Mouse (Mus musculus): ENCODE measurements around the gene Zfyve16. TPM values are rescaled to one million over a fixed set of nuclear protein-coding genes. Genes with fewer than 3 reads are reported as not detected.

Gene Zfyve16
- total RNA-seq, 2 experiments from 2014 or later: 11.4 to 12.4 TPM

DNA sequence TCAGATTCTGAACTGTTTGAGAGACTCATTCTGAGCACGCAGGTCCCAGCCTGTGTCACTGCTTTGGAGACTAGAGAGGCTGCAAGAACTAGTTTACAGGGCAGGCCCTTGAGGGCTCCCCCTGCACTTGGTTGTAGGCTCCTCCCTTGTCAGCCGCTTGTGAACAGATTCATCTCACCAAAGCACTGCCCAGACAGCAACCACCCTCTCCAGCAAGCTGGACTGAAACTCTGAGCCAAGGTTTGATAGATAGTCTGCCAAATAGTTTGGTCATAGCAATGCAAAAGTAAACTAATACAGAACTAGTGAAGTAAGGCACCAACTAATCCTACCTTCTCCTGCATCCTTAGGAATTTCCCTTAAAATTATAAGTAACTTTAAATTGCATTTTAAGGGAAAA is 60.5 kb downstream of the Zfyve16 start:
- no peak for DNase-seq
- intact Hi-C loops (cut with DNase I): no loop called here

DNA sequence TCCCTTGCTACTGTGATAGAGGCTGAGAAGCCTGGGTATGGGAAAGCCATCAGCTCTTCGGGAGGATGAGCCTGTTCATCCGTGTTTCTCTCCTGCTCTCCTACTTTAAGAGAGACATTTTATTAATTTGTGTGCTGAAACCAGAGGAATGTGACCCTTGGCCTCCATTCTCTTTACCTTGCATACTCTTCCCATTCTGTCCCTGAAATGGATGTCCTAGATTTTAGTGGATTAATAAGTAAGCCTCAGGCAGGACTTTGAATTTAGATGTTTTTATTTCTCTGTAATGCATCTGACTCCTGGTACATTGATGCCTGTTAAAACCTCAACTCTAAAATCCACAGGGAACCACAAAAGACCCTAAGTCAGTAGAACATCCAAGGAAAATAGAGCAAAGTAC is 61.3 kb downstream of the Zfyve16 start:
- DNase-seq: no peak
- intact Hi-C loops (cut with DNase I): no loop called here

DNA sequence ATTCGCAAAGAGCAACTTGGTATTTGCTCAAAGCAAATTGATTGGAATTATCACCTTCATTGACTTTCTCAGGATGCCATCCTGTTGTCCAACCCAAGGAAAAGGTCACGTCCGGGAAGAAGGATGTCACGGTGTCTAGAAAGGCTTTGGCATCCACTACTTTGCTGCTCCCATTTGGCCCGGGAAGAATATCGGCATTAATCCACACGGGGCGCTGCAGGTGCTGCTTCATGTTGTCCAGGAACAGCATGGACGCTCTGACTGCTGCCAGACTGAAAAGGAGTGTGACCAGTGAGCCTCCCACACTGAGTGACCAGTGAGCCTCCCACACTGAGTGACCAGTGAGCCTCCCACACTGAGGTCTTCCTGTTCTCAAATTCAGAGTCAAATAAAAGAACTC is 62.8 kb downstream of the Zfyve16 start:
- intact Hi-C loops (cut with DNase I): no loop called here
- DNase-seq: no peak

DNA sequence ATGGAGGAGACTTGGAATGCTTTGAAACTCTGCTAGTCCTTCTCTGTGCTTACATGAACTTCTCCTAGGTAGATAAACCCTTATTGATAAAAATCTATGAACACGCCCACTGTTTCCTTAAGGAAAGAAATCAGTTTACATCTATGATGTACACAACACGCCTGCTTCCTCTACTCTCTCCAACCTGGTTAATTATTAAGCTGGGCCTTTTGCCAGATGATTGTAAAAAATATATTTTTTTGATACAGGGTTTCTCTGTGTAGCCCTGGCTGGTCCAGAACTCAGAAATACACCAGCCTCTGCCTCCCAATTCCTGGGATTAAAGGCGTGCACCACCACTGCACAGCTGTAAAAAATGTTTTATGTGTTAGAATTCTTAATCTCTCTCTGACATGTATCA is 66.0 kb downstream of the Zfyve16 start:
- intact Hi-C loops (cut with DNase I): no loop called here
- DNase-seq: no peak

DNA sequence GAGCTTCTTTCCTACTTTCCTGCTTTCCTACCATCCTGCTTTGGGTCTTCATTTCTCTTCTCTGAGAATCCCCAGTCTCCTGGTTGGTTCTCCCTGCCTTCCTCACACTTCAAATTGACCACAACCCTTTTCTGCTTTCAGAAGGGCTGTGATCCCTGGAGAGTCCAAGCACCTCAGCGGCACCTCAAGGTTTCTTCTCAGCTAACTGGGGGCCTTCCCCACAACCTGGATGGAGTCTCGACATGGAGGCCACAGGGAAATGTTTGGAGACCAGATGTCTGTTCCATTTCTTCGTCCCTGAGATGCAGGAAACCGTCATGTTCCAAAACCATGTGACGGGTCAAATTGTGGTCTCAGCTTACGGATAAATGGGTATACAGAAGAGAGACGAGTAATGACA is 83.8 kb downstream of the Zfyve16 start:
- no peak for DNase-seq
- intact Hi-C loops (cut with DNase I): no loop called here

DNA sequence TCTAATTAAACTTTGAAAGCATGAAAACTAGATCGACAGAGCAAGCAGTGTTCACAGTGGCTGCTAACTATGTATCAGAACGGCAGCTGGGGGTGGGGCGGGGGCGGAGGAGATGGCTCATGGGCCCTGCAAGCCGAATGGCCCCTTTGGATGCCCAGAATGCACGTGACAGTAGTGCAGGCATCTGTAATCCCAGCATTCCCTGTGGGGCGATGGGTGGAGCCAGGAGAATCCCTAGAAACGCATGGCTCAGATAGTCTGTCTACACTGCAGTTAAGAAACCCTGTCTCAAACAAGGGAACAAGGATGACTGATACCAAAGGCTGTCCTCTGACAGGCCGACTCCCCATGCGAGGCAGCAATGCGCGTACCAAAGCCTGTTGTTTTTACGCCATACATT is 90.4 kb downstream of the Zfyve16 start:
- intact Hi-C loops (cut with DNase I): no loop called here
- DNase-seq: no peak

DNA sequence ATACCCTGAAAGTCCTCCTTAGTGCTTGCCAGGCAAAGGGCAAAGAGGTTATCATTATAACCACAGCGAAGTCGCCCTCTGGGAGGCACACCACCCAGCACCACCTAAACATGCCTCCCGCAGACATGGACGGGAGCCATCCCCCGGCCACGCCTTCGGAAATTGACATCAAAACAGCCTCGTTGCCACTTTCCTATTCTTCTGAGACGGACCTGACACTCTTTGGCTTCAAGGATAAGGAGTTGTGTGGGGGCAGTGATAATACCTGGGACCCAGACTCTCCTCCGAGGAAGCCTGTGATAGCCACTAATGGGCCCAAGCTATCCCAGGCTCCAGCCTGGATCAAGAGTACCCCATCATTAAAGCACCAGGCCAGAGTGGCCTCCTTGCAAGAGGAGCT is 92.0 kb downstream of the Zfyve16 start:
- intact Hi-C loops (cut with DNase I): no loop called here
- DNase-seq: no peak

Other genes starting within 250 kb of the Zfyve16 start
- gene Gm20379, start 224.9 kb downstream of the Zfyve16 start, total RNA-seq (2021): not detected
- gene Dhfr, start 176.1 kb downstream of the Zfyve16 start, total RNA-seq (2021): 1 to 10 TPM in 1 of 2 experiments, under 1 TPM in 1; 0.87 to 1.2 TPM
- 10 to 100 TPM in 1 of 2 experiments, 1 to 10 TPM in 1; 9.5 to 11.3 TPM for gene Msh3, start 175.9 kb downstream of the Zfyve16 start, total RNA-seq (2021)
- gene Ankrd34b, start 105.0 kb downstream of the Zfyve16 start, total RNA-seq (2021): under 1 TPM in 1 of 2 experiments, not detected in 1; 0.08 TPM
- gene Fam151b, start 46.9 kb downstream of the Zfyve16 start, total RNA-seq (2021): 1 to 10 TPM; 1.8 to 2.5 TPM
- not detected for gene Spz1, start 45.3 kb upstream of the Zfyve16 start, total RNA-seq (2021)
- gene Serinc5, start 80.2 kb upstream of the Zfyve16 start, total RNA-seq (2021): 10 to 100 TPM; 15.4 to 18.5 TPM

All from heart, postnatal 36 days (tissue).